Mouse (Mus musculus) cerebellum, postnatal 14 days (tissue): Measurements from ENCODE around the gene Tmod2.

ENCODE experiments used
- DNase-seq, 2 experiments: peaks; one replicate each; pipeline ENCODE4 v3.0.0; 2021; ENCODE audit warnings: mixed read lengths in 2 of 2

Tmod2 gene

GRCm38 (mm10) chr9:75600166-75600934, 10.8 kb downstream of the Tmod2 start:
- peak; percentile 71 to 78 for DNase-seq

DNA sequence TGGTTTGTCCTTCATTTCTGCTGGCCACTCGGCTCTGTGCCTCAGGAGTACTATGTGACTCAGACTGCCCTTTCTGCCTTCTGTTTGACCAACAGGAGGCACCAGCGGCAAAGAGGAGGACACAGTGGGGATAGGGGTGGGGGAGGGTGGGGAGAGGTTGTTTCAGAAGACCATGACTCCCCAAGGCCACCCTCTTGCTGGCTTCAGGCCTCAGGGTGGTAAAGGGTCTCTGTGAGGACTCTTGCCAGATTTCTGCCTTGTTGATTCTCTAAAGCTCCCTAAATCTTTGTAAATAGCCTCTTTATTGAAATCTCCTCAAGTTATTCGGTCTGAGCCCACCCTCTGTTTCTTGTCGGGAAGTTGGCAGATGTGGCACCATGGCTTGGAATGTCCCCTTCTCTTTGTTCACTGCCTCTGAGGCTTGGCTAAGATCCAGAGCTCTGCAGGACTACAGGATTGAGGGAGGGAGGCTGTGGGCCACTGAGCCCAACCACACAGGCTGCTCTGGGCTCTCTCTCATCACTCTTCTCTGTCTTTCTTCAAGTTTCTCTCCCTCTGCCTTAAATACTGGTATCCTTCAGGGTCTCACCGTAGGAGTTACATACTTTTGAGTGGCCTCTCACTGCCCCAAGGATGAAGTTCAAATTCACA, 11.8 kb downstream of the Tmod2 start:
- DNase-seq: peak; percentile 76 to 77

DNA sequence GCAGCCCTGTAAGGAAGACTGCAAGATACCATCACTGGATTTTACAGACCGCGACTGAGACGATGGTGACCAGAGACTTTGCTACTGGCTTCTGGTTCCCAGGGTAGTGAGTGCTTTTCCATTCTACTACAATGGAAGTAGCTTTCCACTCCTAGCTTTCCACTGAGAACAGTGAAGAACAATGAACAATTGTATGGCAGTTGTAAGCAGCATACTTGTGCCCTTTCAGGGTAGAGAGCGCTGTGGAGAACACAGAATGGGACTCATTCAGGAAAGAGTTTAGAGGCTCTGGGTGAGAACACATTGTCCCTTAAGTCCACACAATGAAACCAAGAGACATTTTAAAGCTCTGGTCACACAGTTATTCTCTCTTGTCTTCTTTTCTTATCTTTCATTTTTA, 13.5 kb downstream of the Tmod2 start:
- no peak for DNase-seq

- peak in 1 of 2 experiments; percentile 21 for DNase-seq
Measured at GRCm38 (mm10) chr9:75597036-75597435, 14.1 kb downstream of the Tmod2 start.

GRCm38 (mm10) chr9:75593481-75593880, 17.6 kb downstream of the Tmod2 start:
- no peak for DNase-seq

- DNase-seq: no peak
Measured at GRCm38 (mm10) chr9:75589850-75590790, 21.0 kb downstream of the Tmod2 start.

DNA sequence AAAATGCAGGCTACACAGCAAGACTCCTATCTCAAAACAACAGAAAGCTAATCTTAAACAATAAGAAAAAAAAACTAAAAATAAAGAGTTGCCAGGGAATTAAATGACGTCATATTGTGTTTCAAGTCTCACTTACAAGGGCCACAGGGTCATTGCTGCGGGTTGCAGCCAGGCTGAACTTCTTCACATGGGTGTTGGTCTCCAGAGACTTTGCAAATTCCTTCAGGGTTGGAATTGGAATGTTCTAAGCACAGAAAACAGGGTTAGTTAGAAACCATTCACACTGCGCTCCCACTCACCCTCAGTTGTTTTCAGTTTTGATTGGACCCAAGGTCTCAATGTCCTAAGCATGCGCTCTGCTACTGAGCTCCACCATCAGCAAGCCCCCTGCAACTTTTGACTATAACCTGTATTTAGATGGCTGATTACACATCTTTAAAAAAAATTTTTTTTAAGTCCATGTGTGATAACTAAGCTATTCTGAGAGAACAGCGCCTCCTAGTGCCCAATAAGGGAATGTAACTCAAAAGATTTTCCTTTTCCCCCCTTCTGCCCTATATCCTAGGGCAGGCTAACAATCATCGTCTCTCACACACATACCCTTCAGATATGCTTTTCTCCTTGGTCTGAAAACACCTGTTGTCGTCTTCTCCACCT, 29.3 kb downstream of the Tmod2 start:
- peak; percentile 29 to 35 for DNase-seq

DNA sequence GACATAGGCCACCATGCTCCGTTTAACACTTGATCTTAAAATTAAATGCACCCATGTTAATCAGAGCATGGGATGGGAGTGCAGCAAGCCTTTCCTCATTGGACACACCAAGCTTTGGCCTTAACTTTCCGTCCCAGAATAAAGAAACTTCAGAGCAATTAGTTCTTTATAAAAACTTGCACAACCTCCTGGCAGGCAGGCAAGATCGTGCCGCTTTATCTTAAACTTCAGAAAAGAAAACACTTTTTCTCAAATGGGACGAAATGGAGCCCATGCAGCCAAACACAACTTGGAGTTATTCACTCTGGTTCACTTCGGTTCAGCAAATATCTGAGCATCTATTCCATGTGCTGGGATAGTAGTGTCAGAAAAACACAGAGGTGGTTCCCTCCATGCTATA, 31.8 kb downstream of the Tmod2 start:
- DNase-seq: no peak

DNA sequence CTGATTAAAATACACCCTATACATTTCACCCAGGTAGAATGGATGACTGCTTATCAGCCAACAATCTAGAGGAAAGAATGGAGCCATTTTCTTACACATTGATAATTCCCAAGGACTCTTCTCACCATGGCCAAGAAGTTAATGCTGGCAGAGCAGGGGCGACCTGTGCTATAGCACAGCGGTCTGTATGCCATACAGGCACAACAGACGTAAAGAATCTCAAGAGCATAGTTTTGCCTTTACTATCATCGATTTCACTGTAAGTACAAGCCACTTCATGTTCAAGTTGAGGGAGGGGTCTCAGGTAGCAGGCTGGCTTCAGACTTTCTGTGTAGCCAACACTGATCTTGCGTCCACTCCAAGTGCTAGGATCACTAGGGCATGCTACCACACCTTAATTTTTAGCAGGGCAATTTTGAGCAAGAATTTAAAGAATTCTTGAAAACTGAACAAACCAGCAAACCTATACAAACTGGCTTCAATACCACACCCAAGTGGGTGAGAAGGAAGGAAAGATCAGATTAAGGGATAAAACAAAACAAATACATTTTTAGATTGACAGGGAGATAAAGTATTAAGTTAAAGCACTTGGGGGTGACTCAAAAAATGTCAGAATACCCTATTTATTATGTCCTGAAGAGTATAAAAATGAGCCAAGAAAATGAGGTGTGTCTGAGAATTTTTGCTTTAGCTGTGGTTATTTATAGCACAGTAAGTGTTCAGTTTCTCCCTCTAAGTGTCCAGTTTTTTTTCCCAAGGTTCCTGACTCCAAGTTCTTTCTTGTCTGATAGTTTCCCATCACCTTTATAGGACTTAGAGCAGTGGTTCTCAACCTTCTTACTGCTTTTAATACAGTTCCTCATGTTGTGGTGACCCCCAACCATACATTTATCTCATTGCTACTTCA, 39.8 kb downstream of the Tmod2 start:
- DNase-seq: no peak

DNA sequence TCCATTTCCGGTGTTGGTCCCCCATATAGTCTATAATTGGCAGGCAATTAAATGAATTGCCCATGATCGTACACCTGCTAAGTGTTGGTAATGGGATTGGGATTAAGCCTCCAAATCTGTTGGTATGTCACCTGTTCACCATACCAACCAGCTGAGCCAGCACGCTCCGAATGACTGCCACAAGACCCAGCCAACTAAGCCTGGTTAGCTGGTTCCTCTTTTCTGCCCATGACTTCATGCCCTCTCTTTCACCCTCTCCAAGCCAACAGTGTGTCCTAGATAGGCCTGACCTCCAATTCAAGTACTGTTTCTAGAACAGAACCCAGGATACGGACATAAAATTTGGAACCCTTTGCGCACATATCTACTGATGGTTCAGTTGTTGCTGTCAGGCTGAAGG, 42.7 kb downstream of the Tmod2 start:
- DNase-seq: no peak

DNA sequence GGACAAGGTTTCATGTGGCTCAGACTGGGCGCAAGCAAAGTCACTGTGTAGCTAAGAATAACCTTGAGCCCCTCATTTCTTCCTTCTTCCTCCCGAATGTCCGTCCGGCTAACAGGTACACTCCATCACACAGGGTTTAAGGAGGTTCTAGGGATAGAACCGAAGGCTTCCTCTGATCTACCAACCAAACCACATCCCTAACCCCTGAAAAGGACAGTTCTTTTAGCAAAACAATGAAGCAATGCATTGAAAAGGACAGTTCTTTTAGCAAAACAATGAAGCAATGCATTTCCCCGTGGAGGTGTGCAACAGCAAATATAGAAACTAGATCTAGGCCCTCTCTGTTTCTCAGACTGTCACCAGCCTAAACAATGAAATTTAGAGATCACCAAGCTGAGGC, 46.2 kb downstream of the Tmod2 start:
- DNase-seq: no peak

DNA sequence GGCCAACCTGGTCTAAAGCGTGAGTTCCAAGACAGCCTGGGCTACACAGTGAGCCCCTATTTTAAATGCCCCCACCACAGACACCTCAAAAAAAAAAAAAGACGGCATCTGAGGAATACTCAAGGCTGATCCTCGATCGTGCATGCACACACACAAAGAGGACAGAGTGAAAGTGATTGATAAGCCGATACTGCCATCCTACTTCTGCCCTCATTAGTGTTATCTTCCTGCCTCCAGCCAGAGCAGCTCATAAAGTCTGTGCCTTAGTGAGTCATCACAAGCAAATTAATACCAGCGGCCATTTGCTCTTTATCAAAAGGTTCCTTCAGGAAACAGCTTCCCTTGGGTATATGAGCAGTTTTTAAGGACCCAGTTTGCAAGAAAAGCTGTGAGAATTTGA, 47.5 kb downstream of the Tmod2 start:
- no peak for DNase-seq

DNA sequence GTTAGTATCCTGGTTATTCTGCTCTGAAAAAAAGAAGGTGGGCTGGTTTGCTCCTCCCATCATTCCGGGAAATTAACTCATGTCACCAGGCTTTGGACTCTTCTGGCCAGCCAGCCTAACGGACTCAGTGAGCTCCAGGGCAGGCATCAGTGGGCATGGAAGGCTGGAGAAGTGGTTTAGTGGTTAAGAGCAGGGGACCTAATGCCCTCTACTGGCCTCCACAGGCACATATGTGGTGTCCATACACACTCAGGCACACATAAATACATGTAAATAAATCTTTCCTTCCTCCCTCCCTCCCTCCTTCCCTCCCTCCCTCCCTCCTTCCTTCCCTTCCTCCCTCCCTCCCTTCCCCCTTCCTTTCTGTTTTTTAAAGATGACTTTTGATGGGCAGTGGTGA, 47.9 kb downstream of the Tmod2 start:
- DNase-seq: no peak

DNA sequence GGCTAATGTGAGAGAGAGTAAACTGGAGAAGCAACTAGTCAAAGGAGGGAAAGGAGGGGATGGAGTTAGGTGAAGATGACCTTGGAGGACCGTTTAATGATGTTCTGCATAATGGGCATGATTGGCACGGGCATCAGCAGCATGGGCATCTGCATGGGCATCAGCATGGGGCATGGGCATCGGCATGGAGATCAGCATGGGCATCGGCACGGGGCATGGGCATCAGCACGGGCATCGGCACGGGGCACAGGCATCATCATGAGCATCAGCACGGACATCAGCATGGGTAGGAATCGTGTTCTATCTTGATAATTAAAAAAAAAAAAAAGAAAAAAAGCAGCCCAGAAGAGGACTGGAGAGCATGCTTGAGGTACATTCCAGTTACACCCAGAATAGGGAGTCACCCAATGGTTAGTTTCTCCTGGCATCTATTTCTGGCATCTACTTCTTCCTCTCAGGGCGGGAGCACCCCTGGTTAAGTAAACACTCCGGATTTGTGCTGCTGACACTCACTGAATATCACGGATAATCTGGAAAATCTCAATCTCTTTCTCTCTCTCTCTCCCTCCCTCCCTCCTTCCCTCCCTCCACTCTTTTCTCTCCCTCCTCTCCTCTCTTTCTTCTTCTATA, 50.0 kb downstream of the Tmod2 start:
- DNase-seq: no peak

DNA sequence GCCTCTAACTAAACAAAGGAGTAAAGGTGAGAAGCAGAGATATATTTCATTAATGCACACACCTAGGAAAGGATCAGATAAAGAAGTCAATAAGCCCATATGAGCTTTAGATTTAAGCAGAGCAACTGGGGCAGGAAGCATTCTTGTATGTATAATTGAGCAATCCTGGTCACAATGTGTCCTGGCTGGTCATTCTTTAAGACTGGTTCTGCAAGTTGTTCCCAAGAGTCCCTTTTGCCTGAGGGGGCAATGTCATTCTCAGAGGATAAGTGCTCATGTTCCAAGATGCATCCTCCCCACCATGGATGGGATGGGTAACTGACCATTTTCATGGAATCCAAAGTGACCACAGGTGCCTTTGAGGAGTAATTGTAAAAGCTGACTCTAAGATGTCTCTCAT, 50.8 kb downstream of the Tmod2 start:
- DNase-seq: no peak

DNA sequence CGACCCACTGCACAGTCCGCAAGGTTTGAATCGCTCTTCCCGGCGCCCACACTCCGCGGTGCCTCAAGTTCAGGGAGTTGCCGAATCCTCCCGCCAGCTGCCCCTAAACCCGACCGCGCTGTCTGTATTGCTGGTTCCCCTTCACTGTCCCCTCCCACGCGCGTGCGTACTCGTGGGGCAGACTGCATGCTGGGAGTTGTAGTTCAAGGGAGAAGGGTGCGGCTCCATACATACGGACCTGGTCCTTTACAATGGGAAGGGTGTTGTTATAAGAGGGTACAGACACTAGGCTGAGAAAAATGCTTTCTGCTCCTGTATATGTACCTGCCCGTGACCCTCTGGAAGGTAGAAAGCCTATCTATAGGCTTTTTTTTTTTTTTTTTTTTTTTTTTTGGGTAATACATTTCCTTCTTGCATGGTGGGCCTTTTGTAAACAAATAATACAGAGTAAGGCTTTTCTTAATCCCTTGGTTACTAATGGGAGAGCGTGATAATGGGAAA, 51.6 kb downstream of the Tmod2 start, which contains the start of gene Tmod3:
Tmod3 (minus strand) TSS at position 146 of the 501 bp plus-strand sequence.
- peak; percentile 97 for DNase-seq

- DNase-seq: no peak
Measured at GRCm38 (mm10) chr9:75558812-75559511, 52.2 kb downstream of the Tmod2 start.

GRCm38 (mm10) chr9:75558360-75558759, 52.8 kb downstream of the Tmod2 start:
- DNase-seq: no peak

GRCm38 (mm10) chr9:75553719-75554118, 57.4 kb downstream of the Tmod2 start:
- DNase-seq: no peak

- peak; percentile 41 to 53 for DNase-seq
Measured at GRCm38 (mm10) chr9:75551342-75551741, 59.8 kb downstream of the Tmod2 start.
